Mouse (Mus musculus) embryonic facial prominence, embryonic 11.5 days (tissue): ENCODE measurements around the gene Rufy1. TPM values are rescaled to one million over a fixed set of nuclear protein-coding genes. Genes with fewer than 3 reads are reported as not detected.

Source experiments
- ATAC-seq: fragments of 200-750 bp; cut with Nextera tagmentation; replicated peaks from 2 replicates; pipeline ENCODE4 v1.8.0; 2017; ENCODE audit warnings: low read depth; ENCODE audit not compliant: insufficient number of reproducible peaks, low FRiP score, low TSS enrichment
- DNase-seq: peaks from one replicate; pipeline ENCODE4 v3.0.0-alpha.2; 2015; ENCODE audit warnings: low spot score
- H3K27ac ChIP-seq: fragments of 300-500 bp; sonication (generic); replicated peaks from 2 replicates; pipeline ENCODE4 v1.5.1; 2014; ENCODE audit warnings: mild to moderate bottlenecking, low read depth, low read length, control low read depth
- H3K27me3 ChIP-seq: fragments of 300-500 bp; sonication (generic); 2 replicates; pipeline ENCODE4 v1.6.1; 2014; ENCODE audit warnings: mild to moderate bottlenecking, low read length, moderate library complexity, mixed read lengths; ENCODE audit not compliant: control insufficient read depth, insufficient read depth
- H3K36me3 ChIP-seq: fragments of 300-500 bp; sonication (generic); replicated peaks from 2 replicates; pipeline ENCODE4 v1.6.1; 2014; ENCODE audit warnings: low read depth, mild to moderate bottlenecking, low read length, moderate library complexity, mixed read lengths; ENCODE audit not compliant: control insufficient read depth, insufficient read depth
- H3K4me1 ChIP-seq: fragments of 300-500 bp; sonication (generic); 2 replicates; pipeline ENCODE4 v1.6.1; 2014; ENCODE audit warnings: low read length, mixed read lengths; ENCODE audit not compliant: control insufficient read depth, insufficient read depth
- H3K4me2 ChIP-seq: fragments of 300-500 bp; sonication (generic); 2 replicates; pipeline ENCODE4 v1.6.1; 2014; ENCODE audit warnings: low read depth, mild to moderate bottlenecking, control low read depth, low read length, moderate library complexity
- H3K4me3 ChIP-seq: fragments of 300-500 bp; sonication (generic); 2 replicates; pipeline ENCODE4 v1.5.1; 2014; ENCODE audit warnings: low read depth, low read length, control low read depth
- H3K9ac ChIP-seq: fragments of 300-500 bp; sonication (generic); replicated peaks from 2 replicates; pipeline ENCODE4 v1.6.1; 2014; ENCODE audit warnings: mild to moderate bottlenecking, control low read depth, low read length
- H3K9me3 ChIP-seq: fragments of 300-500 bp; sonication (generic); replicated peaks from 2 replicates; pipeline ENCODE4 v1.6.1; 2016; ENCODE audit warnings: mild to moderate bottlenecking, low read length, inconsistent platforms, mixed read lengths; ENCODE audit not compliant: control insufficient read depth
- WGBS: fragments of 180-500 bp; shearing (Covaris S2); extraction: QIAGEN DNeasy Blood & Tissue Kit; methylation state at CpG from one replicate; pipeline ENCODE4 v1.1.7; 2014; 5-methylcytosine and 5-hydroxymethylcytosine counted together
- microRNA counts: library from miRNA; unstranded; fragments of <30 nt; microRNA quantifications from one replicate; lab custom pipeline; 2016
- microRNA-seq: library from miRNA; unstranded; fragments of <30 nt; microRNA quantifications from one replicate; pipeline ENCODE4, GENCODE M21; 2016; ENCODE audit warnings: borderline number of aligned reads
- polyA plus RNA-seq: library from polyadenylated mRNA; unstranded; fragments of >200 nt; fragmentation: Nextera tagmentation; extraction: Ambion mirVana; gene quantifications from 2 replicates; pipeline ENCODE4 v1.2.1, GENCODE M21; 2014

Rufy1 gene
- polyA plus RNA-seq, 1 experiment from 2014 or later = 24.4 TPM

GRCm38 (mm10) chr11:50346256-50347032 lies 84.5 kb downstream of the Rufy1 start:
- no peak for DNase-seq
- H3K9ac ChIP-seq = no peak overlapping the region
- WGBS = 90% methylated on average over 9 of the region's 9 CpGs
- H3K36me3 ChIP-seq = no peaks in the 10 kb centered on the region
- no peak overlapping the region for H3K27ac ChIP-seq
- H3K4me2 ChIP-seq = no peak overlapping the region
- H3K27me3 ChIP-seq = no peaks in the 10 kb centered on the region
- H3K4me1 ChIP-seq = no peaks in the 10 kb centered on the region
- no peak for ATAC-seq
- H3K4me3 ChIP-seq = no peak overlapping the region
- no peaks in the 10 kb centered on the region for H3K9me3 ChIP-seq

DNA sequence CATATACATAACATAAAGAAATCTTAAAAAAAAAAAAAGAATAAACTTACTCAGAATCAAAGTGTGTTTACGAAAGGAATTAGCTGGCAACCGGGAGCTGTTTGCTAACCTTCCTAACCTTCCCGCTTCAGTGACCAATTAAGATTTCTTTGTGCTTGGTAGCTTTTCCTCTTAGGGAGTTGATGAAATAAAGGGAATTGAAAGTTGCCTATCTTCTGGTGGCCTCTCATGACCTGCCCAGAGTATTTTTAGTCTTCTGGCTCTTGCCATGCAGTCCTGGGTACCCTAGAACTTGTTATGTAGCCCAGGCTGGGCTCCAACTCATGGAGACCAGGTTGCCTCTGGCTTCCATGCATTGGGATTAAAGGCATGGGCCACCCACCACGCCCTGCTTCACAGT lies 85.4 kb downstream of the Rufy1 start:
- WGBS = 76% methylated on average over 4 of the region's 4 CpGs
- DNase-seq = no peak

More for the DNA sequence above, 85.4 kb downstream of the Rufy1 start:
- Histone ChIP-seq H3K27me3 (no peaks in the 10 kb centered on the region), H3K9me3 (no peaks in the 10 kb centered on the region), H3K36me3 (no peaks in the 10 kb centered on the region), H3K27ac (no peak overlapping the region), H3K9ac (no peak overlapping the region), H3K4me3 (no peak overlapping the region), H3K4me1 (no peaks in the 10 kb centered on the region), H3K4me2 (no peak overlapping the region)
- no peak for ATAC-seq

MicroRNAs encoded within 50 kb of the gene (microRNA counts, 519-probe panel; counts per million panel counts)
- 4,045 counts per million, percentile 61 among the panel's probes with 10 or more counts for microRNA mmu-miR-804 (lab: Ali Mortazavi, UCI)

Small RNAs within 50 kb of the gene (microRNA-seq; reads per million reads assigned to microRNA genes)
- not detected for gene Mir804

Other genes with a start within 250 kb of the Rufy1 start
- gene Sqstm1, start 220.3 kb downstream of the Rufy1 start, polyA plus RNA-seq = 135 and 142 TPM in 2 replicates
- gene Mgat4b, start 220.2 kb downstream of the Rufy1 start, polyA plus RNA-seq = 19.5 and 21.1 TPM in 2 replicates
- 0.36 and 0.57 TPM in 2 replicates for gene Ltc4s, start 192.5 kb downstream of the Rufy1 start, polyA plus RNA-seq
- gene Maml1, start 138.8 kb downstream of the Rufy1 start, polyA plus RNA-seq = 10.8 and 11.9 TPM in 2 replicates
- gene Canx, start 105.5 kb downstream of the Rufy1 start, polyA plus RNA-seq = 247 and 265 TPM in 2 replicates
- gene Cby3, start 76.7 kb downstream of the Rufy1 start, polyA plus RNA-seq = not detected in 2 replicates
- 823 and 855 TPM in 2 replicates for gene Hnrnph1, start 54.1 kb downstream of the Rufy1 start, polyA plus RNA-seq
- gene Adamts2, start 171.0 kb upstream of the Rufy1 start, polyA plus RNA-seq = 2.2 and 2.5 TPM in 2 replicates